Mouse (Mus musculus) layer of hippocampus, adult 11-12 months (tissue): ENCODE measurements around the gene Ggcx.

Experiments used
- DNase-seq: peaks from one replicate; pipeline ENCODE4 v3.0.0; 2022; ENCODE audit warnings: low spot score

Ggcx gene

DNA sequence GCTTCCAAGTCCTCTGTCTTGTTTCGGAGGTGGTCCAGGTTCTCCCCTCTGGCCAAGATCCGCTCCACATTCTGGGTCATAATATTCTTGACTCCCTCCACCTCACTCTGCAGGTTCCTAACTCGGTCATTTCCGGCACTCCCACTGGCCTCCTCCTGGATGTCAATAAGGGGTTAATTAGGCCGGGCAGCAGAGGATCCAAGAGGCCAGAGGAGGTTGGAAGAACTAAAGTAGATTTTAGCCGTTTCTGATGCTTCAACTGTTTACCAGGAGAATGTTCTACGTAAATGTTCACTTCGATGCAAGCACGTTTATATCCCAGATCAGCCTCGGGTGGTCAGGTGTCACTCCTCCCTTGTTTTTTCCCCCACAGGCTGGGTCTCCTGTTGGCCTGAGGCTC, 25.8 kb upstream of the Ggcx start:
- DNase-seq, result no peak

DNA sequence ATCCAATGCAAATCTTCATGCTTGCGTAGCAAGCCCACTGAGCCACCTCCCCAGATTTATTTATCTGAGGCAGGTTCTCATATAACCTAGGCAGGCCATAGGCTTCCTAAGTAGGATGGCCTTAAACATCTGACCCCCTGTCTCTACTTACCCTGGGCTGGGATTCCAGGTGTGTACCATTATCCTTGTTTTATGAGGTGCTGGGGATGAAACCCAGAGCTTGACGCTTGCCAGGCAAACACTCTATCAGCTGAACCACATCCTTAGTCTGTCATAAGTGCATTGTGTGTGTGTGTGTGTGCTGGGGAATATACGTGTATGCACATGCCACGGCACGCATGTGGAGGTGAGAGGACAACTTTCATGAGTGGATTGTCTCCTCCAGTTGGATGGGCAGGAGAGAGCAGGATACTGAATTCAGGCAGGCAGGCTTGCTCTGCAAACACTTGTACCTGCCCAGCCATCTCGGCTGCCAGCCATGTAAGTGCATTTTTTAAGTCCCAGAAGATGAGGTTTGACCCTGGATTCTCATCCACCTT, 25.2 kb upstream of the Ggcx start:
- DNase-seq, result no peak

DNA sequence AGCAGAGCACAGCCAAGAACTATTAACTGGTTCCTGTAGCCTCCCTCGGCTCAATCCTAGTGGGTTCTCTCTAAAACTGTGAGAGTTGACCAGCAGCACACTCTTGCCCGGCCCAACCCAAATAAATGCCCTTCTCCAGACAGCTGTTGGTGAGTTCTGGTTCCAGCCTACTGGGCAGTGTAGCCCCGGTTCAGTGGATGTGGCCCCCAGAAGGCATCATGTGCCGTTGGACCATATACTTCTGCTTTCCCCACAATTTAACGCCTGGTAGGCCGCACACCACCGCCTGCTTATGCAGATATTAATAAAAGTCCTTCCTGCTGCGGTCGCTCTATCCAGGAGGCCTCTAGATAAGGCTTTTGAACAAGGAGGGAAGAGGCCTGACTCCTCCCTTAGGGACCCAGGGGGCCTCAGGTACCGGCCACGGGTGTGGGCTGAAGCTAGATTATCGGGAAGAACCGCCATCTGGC, 24.6 kb upstream of the Ggcx start:
- no peak for DNase-seq

DNA sequence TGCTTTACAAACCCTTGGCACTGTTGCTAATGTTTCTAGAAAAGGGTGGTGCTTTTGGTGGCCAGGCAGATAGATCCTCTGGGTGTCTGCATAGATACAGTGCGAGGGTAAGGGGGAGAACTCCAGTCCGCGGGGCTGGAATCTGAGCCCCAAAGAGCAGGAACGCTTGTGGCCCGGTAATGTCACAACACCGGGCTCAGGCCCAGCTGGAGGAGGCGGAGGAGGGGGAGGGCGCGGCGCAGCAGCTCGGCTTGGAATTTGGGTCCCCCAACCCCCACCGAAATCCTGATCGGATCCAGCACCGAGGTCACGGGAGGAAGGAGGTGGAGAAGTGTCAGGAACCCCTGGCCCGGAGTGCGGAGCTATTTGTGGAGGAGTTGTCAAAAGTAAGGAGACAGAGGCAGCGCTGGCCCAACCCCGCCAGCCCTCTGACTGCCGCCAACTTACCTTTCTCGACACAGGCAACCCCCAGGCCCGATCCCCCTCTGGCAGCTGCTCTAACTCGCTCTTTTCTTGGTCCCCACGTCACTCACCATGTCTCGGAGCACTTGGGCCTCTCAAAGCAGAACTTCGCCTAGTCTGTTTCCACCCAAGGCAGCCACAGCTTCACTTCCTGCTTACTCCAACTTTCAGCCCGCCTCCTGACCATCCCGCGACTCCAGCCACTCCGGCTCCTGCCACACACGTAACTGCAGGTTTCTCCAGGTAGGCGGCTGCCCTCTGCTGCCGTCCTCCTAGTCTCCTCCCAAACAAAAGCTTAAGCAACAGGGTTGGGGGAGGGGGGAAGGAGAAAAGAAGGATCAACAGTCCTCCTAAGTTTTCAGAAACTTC, 24.0 kb upstream of the Ggcx start, which contains the start of gene Vamp8:
TSS of gene Vamp8 (minus strand) at position 763 of the 831 bp plus-strand sequence.
- DNase-seq, result peak; percentile 47

DNA sequence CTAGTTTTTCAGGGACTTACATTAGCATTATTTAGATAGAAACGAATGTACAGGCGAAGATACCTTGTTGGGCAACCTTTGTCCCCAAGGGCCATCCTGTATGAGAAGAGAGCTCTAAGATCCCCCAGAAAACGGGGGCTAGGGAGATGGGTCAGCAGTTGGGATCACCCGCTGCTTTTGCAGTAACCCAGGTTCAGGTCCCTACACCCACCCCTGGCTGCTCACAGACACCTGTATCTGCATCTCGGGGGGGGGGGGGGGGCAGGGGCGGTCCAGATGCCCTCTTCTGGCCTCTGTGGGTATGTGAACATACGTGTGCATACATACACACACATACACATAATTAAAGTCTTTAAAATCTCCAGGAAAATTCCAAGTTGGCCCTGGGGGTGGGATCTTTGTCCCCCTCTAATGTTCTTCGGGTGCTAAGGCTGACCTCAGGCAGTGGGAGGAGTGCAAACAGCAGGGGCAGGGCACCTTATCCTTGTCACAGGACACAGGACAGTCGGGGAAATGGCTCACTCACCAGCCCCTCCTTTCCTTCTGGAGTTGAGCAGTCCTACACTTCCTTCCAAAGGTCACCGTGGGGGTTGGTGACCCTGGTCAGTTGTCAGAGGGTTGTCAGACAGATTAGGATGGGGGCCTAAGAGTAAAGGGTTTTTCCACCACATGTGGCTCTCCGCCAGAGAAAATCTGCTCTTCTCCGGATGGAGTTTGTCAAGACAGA, 23.1 kb upstream of the Ggcx start:
- no peak for DNase-seq

DNA sequence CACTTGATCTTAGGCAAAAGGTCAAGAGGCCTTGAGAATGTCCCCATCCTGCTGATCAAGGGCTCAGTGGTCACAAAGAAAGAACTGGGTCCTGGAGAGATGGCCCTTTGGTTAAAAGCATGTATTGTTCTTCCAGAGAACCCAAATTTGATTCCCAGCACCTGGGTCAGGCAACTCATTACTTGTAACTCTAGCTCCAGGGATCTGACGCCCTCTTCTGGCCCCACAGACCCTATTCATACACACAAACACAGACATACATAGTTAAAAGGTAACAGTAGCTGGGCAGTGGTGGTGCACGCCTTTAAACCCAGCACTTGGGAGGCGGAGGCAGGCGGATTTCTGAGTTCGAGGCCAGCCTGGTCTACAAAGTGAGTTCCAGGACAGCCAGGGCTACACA, 21.8 kb upstream of the Ggcx start:
- no peak for DNase-seq

DNA sequence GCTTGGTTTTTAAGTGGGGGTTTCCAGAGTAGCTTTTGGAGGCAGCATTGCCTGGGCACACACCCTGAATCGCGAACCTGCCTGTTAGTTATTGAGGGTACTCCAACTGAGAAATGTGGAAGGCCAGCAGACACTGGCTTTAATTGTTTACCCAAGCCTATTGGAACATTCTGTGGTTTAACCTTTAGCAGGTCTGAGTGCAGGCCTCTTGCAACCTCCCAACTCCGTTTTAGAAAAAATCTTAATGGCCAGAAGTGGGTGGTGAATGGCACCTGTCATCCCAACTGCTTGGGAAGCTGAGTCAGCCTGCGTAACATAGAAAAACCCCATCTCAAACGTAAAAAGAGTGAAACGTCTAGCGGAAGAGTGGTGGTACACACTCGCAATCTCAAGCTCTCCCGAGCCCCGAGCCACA, 17.3 kb upstream of the Ggcx start:
- no peak for DNase-seq

DNA sequence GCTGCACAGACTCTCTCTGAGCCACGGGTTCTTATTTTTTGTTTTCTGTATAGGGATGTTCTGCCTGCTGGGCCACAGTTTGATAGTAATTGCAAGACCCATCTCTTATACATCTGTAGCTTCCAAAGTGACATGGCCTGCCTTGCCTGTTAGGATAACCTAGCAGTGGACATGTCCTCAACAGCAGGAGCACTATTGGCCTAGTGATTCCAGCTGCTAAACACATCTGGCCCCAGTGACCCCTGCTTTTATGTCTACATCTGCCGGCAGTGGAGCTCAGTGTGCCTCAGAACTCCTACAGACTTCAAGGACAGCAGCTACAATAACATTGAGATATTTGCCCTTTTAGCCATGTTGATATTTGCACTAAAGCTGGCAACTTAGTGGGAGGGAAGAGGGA, 14.1 kb upstream of the Ggcx start:
- DNase-seq, result no peak

DNA sequence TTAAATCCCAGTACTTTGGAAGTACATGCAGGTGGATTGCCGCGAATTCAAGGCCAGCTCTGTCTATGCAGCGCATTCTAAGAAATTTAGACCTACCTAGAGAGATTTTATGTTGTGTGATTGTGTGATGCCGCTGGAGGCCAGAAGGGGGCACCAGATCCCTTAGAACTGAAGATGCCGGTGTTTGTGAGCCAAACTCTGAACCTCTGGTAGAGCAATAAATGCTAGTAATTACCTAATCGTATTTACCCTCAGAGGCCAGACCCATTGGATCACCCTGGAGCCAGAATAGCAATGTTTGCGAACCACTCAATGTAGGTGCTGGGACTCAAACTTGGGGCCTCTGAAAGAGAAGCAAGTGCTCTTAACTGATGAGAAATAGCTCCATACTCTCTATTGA, 12.2 kb upstream of the Ggcx start:
- peak; percentile 76 for DNase-seq

DNA sequence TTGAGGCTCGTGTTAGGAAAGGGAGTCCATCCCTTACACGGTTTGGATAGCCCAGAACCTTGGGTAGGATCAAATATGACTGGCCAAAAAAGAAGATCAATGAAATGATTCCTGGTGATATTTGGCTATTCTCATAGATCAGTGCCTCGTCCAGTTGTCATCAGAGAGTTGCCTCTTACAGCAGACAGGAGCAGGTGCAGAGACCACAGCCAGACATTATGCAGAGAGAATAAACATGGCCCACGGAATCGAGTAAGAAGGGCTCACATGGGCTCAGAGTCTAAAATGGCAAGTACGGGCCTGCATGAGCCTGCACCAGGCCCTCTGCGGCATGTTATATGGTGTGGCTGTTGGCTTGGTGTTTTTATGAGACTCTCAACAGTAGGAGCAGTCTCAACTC, 8.8 kb upstream of the Ggcx start:
- DNase-seq, result no peak

DNA sequence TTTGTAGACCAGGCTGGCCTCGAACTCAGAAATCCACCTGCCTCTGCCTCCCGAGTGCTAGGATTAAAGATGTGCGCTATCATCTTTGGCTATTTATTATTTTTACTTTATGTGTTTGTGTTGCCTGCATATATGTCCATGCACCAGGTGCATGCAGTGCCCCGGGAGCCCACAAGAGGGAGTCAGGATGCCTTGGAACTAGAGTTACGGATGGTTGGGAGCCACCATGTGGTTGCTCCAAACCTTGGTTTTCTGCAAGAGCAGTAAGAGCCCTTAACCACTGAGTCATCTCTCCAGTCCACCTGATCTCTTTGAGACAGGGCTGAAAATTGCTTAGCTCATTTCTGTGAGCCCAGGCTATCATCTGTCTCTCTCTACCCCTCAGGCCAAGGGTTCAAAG, 7.0 kb upstream of the Ggcx start:
- DNase-seq, result peak; percentile 86

DNA sequence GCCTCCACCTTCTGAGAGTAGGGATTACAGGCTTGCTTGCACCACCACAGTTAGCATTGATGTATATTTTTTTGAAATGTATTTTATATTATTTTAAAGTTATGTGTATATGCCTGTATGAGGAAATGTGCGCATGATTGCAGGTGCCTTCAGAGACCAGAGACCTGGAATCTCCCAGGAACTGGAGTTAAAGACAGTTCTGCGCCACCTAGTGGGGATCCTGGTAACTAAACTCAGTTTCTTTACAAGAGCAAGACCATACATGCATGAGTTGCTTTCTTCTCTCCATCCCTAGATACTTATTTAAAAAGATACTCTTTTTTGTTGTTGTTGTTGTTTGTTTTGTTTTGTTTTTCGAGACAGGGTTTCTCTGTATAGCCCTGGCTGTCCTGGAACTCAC, 4.5 kb upstream of the Ggcx start:
- DNase-seq, result peak; percentile 73

DNA sequence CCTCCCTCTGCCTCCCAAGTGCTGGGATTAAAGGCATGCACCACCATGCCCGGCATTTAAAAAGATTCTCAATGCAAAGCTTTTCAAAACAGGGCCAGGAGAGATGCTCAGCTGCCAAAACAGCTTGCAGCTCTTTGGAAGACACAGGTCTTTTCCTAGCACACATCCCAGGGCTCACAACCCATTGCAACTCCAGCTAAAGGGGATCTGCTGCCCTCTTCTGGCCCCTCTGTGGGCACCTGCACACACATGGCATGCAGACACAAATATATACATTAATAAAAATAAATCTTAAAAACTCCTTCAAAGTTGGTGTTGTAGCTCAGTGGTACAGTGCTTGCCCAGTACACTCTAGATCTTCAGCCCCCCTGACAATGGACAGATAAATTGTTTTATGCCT, 4.1 kb upstream of the Ggcx start:
- no peak for DNase-seq

DNA sequence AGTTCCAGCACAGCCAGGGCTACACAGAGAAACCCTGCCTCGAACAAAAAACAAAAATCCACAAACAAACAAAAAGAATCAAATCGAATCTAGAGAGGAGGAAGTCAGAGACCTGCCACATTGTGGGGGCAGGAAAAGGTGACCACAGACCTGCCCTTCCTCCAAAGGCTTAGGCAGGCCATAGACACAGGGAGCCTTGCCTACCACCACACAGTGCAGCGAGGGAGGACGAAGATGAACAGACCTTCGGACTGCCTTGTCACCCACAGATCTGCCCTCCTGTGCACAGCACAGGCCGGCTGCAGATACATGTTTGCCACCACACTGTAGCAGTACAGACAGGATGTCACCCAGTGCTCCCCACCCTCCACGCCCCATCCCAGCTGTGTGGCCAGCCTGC, 3.6 kb upstream of the Ggcx start:
- DNase-seq, result no peak

DNA sequence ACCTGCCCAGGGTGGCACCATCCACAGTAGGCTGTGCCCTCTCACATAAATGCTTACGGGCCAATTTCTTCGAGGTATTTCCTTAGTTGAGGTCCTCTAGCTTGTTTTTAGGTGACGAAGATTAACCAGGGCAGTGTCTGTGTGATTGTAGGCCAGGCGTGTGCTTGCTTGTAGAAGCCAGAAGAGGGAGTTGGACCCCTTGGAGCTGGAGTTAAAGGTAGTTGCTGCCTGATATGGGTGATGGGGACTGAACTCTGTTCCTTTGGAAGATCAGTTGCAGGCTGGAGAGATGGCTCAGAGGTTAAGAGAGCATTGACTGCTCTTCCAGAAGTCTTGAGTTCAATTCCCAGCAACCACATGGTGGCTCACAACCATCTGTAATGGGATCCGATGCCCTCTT, 1.1 kb downstream of the Ggcx start:
- no peak for DNase-seq

DNA sequence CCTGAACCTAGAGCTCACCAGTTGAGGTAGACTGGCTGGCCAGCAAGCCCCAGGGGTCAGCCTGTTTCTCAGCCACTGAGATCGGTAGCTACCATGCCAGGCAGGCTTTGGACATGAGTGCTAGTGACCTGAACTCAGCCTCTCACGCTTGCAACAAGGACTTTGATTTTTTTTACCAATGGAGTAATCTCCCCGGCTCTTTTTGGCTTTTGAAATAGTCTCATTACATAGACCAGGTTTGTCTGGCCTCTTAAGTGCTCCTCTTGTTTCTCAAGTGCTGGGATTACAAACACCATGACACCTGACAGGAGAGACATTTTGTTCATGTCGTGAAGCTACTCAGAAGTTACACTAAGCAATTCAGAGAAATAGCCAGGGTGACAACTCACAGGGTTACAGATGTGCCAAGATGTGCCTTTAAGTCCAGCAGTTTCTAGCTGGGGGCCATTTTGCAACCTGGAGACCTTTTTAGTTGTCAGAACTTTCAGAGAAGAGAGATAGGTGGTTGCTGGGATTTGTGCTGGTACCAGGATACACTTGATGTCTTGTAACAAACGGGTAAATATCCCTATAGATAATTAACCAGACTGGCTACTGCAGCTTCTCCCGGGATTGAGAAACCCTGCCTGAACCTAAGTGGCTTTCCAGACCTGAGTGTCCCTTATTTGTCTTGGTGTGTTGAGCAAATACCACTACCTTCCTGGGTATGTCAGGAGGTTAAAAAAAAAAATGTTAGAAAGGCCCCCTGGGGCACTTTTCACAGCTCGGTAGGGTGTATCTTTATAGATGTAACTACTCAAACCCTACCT, 2.1 kb downstream of the Ggcx start:
- no peak for DNase-seq

DNA sequence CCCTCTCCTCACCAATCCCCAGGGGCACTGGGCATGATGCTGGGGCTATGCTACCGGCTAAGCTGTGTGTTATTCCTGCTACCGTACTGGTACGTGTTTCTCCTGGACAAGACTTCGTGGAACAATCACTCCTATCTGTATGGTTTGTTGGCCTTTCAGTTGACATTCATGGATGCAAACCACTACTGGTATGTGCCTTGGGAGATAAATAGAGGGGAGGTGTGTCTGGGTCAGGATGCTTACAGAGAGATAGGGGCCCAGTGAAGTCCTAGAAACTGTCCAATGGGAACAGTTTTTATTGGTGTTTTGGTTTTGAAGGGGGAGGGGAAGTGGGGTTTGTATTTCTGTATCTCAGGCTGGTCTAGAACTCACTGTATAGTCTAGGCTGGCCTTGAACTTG, 4.2 kb downstream of the Ggcx start:
- DNase-seq, result no peak

DNA sequence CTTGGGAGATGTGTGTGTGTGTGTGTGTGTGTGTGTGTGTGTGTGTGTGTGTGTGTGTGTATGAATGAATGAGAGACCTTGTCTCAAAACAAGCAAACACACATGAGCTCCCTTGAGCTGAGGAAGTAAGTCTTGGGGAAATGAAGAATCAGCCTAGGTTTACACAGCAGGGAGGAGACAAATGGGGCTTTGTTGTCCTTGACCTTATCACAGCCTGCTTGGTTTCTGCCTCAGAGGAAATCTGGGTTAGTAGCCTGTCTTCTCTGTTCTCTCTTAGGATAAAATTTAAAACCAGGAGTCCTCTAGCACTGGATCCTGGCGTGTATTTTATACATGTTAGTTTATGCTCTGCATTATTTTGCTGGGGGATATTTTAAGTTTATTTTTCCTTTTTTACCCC, 5.7 kb downstream of the Ggcx start:
- no peak for DNase-seq

DNA sequence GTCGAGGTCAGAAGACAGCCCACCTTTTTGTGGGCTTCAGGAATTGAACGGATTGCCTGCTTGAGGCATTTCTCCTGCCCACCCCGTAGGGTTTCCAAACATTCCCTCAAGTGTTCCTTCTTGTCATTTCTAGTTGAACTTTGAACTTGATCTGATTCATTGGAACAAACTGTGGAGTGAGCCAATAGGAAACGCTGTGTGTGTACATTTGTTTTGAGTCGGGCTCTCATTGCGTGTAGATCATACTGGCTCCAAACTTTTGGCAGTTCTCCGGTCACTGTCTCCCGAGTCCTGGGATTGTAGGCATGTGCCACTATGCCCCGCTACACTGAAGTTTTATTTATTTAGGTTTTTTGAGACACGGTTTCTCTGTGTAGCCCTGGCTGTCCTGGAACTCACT, 6.8 kb downstream of the Ggcx start:
- DNase-seq, result no peak

DNA sequence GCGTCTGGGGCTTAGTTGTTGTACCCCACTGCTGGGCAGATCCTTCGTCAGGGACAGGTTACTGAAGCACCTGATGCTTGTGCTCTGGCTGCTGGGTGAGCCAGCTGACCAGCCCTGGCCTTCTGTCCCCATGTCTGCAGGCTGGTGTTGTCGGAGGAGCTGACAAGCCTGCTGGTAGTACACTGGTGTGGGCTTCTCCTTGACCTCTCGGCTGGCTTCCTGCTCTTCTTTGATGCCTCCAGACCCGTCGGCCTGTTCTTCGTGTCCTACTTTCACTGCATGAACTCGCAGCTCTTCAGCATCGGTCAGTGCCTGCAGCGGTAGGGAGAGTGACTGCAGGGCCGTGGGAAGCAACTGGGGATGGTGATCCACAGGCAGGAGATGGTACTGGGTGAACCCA, 11.5 kb downstream of the Ggcx start:
- no peak for DNase-seq

DNA sequence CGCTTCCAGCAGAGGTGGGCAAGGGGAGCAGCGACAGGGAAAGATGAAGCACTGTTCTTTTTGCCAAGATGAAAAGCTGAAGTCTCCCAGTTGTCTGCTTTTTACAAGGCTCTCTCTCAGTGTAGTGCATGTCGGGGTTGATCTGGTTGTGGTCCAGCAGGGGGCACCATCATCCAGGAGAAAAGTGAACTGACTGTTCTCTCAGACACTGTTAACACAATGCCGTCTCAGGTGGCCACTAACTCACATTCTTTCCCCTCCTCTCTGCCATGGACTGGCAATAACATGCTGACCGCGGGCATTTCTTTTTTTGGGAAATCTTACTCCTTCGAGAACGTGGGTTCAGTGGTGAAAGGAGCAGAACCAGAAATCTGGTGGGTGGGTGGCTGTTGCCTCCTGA, 13.9 kb downstream of the Ggcx start:
- DNase-seq, result peak; percentile 76

DNA sequence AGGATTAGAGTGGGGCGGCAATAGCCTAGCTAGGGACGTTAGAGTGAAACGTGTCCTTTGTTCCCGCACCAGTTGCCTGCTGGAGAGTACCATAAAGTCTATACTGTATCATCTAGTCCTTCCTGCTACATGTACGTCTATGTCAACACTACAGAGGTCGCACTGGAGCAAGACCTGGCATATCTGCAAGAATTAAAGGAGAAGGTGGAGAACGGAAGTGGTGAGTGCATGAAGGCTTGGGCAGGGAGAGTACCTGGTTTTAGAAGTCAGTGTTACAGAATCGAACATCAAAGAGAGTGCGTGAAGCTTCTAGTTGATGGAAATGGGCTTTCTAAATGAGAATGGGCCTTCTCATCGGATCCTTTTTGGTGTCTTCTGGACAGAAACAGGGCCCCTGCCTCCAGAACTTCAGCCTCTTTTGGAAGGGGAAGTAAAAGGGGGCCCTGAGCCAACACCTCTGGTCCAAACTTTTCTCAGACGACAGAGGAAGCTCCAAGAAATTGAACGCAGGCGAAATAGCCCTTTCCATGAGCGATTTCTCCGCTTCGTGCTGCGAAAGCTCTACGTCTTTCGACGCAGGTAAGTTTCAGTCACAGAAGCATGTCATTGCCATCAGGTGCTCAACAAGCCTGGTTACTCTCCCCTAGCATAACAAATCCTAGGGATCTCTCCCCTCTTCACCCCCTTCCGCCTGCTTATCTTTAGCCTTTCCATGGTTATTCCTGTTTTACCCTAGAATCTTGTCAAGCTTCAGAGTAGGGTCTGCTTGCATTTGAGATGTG, 15.1 kb downstream of the Ggcx start:
- DNase-seq, result peak; percentile 3
